Mouse (Mus musculus) mouse trophoblast stem cell (cell line): ENCODE data around the gene Neurod2.

Source experiments
- in situ Hi-C, 2 experiments: fragments of 300-500 bp; cut with MseI, MboI; formaldehyde crosslinking; loops; 2 replicates in 1 of 2; 3 replicates in 1 of 2; pipeline ENCODE4 v1.15.1; 2025

Gene Neurod2

DNA sequence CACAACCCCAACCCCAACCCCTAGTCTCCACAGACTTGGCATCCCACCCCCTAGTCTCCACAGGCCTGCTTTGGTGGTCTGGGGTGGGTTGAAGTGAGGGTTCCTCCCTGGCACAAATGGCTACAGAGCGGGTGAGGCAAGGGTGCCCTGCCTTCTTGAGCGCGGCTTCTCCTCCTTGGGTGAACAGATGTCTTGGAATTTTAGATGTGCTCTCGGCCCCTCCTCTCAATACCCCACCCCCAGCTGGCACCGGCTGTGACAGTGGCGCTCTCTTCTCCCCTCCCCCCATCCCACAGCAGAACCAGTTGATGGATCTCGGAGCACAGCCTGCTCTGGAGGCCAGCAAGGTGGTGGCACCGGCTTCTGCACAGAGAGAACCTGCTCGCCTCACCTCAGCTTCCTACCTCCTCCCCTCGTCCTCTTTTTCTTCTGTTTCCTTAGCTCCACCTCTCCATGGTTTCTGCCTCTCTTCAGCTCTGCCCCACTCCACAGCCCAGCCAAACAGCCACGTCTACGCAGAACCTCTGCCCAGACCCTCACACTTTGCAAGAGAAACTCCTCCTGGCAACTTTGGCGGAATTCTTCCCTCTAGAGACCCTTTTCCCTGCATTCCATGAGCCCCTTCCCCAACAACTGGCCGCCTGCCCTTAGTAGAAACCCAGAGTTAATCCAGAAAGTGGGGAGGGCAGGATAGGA lies 10.9 kb downstream of the Neurod2 start:
- in situ Hi-C loops, result no loop called here

DNA sequence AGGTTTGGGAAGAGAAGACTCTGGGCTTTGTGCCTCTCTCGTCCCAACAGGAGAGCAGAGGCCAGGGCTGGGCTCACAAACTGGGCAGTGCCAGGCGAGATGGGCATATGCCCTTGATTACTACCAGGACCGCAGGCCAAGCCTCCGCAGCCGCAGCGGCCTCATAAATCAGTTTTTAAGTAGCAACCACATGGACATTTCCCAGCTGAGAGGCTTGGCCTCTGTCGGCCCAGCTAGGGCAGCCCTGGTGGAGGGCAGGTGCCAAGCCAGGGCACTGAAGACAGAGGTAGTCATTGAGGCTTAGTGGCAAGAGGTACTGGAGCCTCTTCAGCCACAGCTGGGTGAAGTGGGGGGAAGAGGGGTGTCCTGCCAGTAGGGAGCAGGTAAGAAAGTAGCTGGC lies 12.0 kb downstream of the Neurod2 start:
- in situ Hi-C loops, result no loop called here

DNA sequence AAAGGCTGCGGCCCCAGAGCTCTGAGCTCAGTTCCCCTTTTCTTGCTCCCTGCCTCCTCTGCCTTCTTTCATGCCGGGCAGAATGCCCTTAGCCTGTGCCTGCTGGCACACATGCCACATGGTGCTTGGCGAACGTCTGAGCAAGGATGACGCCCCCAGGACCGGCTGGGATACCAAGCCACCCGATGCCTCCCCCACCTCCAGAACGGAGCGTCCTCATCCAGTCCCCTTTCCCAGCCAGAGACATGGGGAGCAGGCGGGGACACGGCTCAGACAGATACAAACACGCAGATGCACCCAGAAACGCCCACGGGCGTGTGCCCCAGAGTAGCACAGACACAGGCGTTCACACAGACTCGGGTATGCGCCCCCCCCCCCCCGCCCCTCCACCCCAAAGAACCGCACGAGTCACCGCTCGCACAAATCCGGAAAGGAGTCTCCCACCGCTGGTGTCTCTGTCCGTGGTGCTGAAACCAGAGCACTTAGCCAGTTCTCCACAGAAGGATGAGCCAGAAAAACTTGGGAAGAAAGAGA lies 15.6 kb downstream of the Neurod2 start:
- in situ Hi-C loops, result no loop called here

DNA sequence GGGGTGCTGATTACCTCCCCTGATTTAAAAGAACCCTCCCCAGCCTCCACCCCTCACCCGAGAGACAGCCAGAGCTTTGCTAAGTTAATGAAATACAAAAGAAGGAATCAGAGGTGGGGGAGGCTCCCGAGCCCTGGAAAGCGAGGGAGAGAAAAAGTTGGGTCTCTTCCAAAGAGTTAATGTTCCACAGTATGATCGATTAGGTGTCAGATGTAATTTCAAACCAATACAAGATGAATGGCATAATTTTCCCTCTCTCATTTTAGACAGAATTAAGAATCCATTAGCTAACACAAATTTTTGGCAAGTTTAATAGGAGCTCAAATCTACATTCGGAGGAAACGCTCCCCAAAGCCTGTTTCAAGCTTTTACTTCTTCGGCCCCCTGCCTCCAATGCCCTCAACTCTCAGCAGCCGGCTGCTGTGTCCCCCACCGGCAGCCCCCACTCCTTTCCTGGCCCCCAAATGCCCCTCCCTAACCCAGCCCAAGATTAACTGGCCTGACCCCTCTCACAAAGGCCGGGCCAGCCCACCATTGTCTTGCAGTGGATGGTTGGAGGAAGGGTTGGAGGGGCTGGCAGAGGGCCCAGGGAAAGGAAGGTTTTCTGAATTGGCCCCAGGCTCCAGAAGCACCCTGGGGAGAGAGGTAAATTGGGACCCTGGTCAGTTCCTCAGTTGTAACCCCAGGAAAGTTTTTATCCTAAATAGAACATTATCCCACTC lies 30.8 kb downstream of the Neurod2 start:
- in situ Hi-C loops, result no loop called here

DNA sequence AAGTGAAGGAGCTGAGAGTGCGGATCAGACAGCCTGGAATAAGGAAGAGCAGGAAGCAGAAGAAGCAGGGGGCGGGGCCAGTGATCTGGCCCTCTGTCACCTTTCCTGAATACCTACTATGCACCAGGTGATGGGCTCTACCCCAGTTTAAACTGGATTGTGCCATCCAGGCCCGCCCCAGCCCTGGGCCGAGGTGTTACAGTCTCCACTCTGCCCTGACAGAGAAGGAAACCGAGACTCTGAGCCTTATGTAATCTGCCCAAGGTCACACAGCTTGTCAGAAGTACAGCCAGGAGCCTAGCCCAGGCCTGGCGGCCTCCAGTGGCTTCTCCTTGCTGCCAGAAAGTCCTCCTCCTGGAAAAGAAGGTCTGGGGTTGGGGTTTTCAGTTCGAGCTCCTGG lies 31.7 kb downstream of the Neurod2 start:
- in situ Hi-C loops, result no loop called here

DNA sequence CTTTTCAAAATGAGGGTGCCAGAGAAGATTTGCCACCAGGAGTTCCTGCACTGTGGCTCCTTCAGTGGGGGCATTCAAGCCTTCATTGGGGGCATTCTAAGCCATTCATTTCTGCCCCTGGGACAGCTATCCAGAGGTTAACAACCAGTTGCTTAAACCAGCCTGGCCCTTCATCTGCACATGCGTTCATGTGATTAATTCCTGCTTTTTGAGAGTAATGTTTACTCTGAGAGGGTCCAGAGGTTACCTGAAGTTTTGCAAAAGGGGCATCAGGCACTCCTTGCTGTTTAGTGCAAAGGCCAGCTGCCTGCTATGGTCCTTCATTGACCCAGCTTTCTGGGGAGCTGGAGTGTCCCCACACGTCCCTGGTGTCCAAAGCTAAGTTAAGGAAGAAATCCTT lies 32.5 kb downstream of the Neurod2 start:
- in situ Hi-C loops, result no loop called here

DNA sequence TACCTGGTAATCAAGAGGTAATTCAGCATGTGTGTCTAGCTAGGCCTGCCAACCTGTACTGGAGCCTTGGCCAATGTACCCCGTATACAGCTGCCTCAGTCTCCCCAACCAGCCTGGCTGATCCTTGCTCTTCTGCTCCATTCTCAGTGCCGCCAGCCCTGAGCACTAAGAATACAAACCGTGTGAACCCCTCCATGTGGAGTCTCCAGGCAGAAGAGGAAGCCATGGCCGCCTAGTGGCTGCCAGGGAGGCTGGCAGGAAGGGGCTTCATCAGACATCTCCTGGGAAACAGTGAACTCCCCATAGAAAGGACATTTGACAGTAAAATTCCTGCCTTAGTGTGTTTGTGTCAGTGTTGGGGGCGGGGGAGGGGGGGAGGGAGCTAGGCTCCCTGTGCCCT lies 33.2 kb downstream of the Neurod2 start:
- in situ Hi-C loops, result no loop called here

DNA sequence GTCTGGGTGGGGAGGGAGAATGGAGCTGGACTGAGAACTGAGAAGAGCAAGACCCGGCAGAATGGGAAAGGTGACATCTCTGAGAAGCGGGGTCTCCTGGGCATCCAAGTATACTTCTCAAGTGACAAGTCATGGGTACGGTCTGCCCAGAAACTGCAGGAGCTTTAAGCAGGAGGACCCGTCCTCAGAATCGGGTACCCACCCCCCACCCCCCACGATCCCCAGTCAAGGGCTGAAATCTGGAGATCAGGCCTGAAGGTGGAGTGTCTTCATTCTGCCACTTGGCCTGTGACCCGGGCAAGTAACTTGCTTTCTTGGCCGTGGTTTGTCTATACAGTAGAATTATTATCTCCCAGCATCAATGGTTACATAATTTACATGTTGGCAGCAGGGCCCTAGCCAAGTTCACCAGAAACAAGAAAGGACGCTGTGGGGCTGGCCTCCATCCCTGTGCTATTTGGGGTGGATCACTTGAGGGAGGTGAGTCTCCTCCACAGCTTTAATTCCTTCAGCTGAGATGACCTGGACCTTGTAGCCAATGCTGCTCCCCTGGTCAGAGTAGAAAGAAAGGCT lies 34.3 kb downstream of the Neurod2 start:
- in situ Hi-C loops, result no loop called here

DNA sequence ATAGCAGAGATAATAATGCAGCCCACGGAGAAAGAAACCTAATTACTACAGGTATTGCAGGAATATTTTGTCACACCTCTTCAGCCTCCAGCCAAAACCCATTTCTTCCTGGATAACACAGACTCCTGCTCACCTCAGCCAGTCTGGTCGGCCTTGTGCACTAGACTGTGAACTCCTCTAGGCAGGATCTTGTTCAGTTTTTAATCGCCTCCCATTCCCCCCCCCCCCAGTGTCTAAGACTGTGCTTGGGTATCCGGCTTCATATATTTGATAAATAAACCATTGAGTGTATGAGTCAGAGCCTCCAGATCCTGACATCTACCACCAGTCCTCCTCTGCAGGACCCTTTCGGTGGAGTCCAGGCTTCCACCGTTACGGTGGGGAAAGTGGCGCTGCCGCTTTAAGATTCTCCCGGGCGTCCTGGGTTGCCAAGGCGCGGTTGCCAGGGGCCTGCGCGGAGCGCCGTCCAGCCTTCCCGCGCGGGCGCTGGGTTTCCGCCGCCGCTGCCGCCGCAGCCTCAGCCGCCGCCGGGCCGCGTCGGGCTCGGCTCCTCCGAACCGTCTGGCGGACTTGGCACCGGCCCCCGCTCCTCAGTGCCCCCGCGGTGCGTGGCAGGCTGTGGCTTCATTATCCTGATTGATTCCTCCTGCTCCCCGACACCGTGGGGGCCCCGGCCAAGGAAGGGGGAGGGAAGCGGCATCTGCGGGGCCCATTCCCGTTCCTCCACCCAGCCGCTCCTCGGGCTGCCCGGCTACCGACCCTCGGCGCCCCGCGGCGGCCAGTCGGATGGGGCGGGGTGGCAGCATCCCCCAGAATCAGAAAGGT lies 35.0 kb downstream of the Neurod2 start:
- in situ Hi-C loops, result no loop called here

DNA sequence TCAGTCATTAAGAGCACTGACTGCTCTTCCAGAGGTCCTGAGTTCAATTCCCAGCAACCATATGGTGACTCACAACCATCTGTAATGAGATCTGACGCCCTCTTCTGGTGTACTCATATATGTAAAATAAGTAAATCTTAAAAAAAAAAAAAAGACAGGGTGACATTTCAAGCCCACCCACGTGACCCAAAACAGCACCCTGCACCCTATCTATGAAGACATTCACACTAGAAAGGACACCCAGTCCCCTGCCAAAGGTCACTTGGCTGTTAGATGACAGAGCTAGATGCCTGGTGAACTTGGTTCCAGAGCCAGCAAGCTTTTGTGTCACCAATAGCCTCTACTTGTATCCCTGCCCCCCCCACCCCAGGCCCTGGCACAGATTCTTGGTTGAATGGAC lies 36.4 kb downstream of the Neurod2 start:
- in situ Hi-C loops, result no loop called here

DNA sequence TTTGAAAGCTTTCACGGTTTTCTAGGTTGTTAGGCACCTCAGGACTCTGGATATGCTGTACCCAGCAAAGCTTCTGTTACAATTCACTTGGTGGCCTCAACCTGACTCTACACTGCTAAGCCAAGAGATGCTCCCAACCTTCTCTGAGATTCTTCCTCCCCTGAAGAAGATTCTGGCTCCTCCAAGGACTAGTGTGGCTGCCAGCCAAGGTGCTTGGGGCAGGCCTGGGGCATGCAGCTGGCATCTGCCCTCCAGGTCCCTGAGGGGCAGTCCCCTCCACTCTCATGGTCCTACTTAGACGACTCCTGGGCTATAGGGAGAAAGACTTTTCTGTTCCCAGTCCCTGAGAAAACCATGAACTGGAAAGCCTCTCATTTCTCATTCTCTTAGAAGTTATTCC lies 38.5 kb downstream of the Neurod2 start:
- in situ Hi-C loops, result no loop called here

DNA sequence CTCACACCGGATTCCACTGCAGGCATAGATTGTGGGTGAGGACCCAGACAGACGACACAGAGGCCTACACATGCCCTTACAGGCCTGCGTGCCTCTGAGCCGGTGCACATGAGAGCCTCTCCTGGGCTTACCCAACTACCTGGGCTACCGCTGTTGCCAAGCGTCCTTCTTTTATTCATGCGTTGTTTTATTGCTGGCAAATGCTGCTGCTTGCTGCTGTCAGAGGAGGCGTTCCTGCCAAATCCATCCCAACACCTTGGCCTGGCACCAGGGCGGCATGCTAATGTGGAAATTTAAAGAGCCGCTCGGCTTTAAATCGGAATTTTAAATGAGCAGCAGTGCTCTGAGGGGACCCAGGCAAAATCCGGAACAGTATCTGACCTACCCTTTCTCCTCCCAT lies 39.6 kb downstream of the Neurod2 start:
- in situ Hi-C loops, result no loop called here

DNA sequence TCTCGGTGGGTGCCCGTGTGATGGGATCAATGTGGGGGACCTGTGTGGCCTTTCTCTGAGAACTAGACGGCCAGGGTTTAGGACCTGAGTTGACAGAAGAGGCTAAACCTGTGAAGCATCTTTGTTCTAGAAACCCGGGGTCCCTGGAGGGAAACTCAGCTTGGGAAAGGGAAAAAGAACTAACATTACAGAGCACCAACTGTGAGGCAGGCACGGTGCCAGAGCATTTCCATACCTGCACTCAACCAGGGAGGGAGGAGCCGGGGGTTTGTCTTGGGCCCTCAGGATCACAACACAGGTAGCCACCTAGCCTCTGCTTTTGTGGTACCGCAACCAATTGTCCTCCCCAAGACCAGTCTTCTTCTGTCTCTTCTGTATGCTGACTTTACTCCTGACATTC lies 41.5 kb downstream of the Neurod2 start:
- in situ Hi-C loops, result no loop called here

DNA sequence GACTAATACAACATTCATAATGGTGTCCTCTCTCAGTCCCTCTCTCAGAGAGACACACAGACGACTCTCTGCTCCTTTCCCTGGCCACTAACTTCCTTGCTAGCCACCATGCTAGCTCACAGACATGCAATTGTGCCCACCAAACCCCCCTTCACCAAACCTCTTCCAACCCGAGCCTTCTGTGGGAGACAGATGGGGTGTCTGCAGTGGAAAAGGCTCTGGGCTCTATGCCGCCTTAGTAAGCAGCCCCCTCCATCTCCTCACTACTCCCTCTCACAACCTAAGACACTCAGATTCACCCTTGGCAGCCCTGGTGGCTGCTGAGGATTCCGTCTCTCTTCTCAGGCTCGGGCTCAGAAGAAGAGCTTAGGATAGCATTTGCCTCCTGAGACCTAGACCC lies 41.9 kb downstream of the Neurod2 start:
- in situ Hi-C loops, result no loop called here

DNA sequence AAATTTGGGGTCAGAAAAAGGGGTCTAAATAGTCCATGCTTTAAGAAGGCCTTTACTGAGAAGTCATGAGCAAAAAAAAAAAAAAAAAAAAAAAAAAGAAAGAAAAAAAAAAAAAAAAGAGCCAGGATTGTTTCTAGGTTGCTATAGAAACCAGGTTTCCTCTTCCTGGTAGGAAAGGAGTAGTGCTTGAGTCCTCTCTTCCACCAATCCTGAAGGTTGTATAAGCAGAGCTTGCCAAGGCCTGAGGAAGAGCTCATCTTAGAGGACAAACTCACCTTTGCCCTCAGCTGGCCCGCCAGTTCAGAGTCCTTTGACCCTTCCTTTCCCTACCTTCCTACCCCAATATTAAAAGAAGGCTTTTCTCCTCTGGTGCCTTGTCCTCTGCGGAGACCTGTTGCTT lies 44.1 kb downstream of the Neurod2 start:
- in situ Hi-C loops, result no loop called here

DNA sequence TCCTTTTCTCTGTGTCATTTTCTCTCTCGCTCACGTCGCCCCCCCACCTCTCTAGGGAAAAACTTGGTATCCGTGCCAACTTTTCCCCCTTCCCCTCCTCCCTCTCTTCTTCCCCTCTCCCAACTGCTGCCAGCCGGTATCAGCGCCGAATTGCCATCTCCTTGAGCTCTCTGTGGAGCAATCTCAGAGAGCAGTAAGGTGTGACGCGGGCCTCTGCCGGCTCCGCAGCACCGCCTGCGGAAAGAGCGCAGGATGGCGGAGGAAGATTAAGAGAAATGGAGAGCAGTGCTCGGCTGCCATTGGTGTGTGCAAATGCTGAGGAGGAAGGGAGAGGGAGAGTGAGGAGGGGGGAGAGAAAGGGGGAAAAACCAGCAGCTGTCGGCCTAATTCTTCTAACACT lies 45.2 kb downstream of the Neurod2 start:
- in situ Hi-C loops, result no loop called here

DNA sequence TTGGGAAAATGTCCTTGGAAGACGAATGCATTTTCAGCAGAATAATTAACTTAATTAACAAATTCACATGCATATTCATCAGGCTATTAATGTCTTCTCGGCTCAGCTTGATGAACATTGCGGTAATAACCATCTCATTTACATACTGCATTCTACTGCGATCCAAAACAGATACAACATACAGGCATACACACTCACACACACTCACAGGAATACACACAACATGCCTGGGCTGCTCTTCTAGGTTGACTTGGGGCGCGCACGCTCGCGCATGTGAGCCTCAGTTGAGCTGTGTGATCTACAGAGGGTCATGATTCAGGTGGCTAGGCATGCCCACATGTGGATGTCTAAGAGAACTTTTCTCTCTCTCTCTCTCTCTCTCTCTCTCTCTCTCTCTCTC lies 45.7 kb downstream of the Neurod2 start:
- in situ Hi-C loops, result no loop called here
